Mouse (Mus musculus): ENCODE measurements at regions not wholly inside any gene's neighbourhood (a gene's known extent, or its start where the extent isn't known, plus 50 kb on each side); places are given as distances from the start of the nearest gene placed in this dataset.

DNA sequence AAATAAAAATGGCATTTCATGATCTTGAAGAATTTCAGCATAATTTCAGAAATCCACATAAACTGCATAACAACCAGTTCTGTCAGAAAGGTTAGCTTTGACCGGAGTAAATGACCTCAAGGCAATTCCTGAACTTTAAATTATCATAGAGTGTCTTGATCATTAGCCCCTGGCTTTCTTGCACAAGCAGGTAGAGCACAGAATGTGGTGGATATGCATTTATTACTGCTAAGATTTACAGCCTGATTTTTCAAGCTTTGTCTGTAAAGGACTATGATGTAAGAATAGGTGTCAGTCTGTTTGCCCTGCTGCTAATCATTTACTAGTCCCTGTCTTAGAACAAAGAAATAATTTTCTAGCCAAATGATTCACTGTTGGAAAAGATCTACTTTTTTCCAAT lies 347.3 kb downstream of the Ppp1r3a start:
- DNase-seq (ENCODE audit: low read depth, low spot score): no peak

DNA sequence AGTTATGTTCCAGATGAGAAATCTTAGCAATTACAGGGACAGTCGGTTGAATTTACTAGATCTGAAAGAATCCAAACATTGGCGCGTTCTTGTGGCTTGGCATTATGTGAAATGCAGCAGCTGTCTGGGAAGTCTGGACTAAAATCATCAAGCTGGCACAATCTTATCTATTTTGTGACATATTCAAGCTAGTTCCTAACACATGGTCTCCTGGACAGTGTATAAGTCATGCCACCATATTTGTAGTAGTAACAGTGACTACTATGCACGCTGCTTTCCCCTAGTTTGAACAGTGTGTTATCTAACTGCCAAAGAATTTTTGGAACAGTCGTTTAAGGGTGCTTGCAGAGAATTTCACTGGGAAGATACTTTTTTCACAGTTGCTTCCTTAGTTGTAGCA lies 396.8 kb downstream of the Ppp1r3a start:
- DNase-seq (ENCODE audit: low read depth, low spot score): no peak
